Mouse (Mus musculus) MEL (cell line): ENCODE results near the gene Fam131c.

ENCODE experiments used
- CTCF ChIP-seq, 3 experiments: IDR thresholded peaks in 2 of 3; conservative IDR thresholded peaks in 1 of 3; 2 replicates each; pipeline ENCODE4 v1.5.1; 2011 to 2012; ENCODE audit warnings: low read length in 3 of 3, low read depth in 2 of 3, mild to moderate bottlenecking in 2 of 3, improper control_type of control experiment in 1 of 3, inconsistent platforms in 1 of 3, mixed read lengths in 1 of 3, moderate library complexity in 1 of 3; ENCODE audit not compliant: control insufficient read depth in 1 of 3, insufficient read depth in 1 of 3, poor library complexity in 1 of 3, severe bottlenecking in 1 of 3
- E2F4 ChIP-seq: IDR thresholded peaks from 2 replicates; pipeline ENCODE4 v1.6.1; 2011; ENCODE audit warnings: low read depth, low read length, improper control_type of control experiment, borderline replicate concordance
- EP300 ChIP-seq, 2 experiments: IDR thresholded peaks; 2 replicates each; pipeline ENCODE4 v1.6.1; 2011; ENCODE audit warnings: improper control_type of control experiment in 2 of 2, low read length in 2 of 2, low read depth in 1 of 2, mild to moderate bottlenecking in 1 of 2
- HCFC1 ChIP-seq: IDR thresholded peaks from 2 replicates; pipeline ENCODE4 v1.6.1; 2012; ENCODE audit warnings: low read depth, mild to moderate bottlenecking, inconsistent platforms, low read length, improper control_type of control experiment, moderate library complexity
- JUND ChIP-seq: IDR thresholded peaks from 2 replicates; pipeline ENCODE4 v1.6.1; 2011; ENCODE audit warnings: low read depth, mild to moderate bottlenecking, improper control_type of control experiment, low read length
- MAFK ChIP-seq: IDR thresholded peaks from 2 replicates; pipeline ENCODE4 v1.6.1; 2011; ENCODE audit warnings: low read depth, mild to moderate bottlenecking, low read length, improper control_type of control experiment, borderline replicate concordance
- POLR2A ChIP-seq, 2 experiments: IDR thresholded peaks; 2 replicates each; pipeline ENCODE4 v1.6.1; 2011 to 2012; ENCODE audit warnings: low read length in 2 of 2, mild to moderate bottlenecking in 2 of 2, control low read depth in 1 of 2, improper control_type of control experiment in 1 of 2, low read depth in 1 of 2, moderate library complexity in 1 of 2; ENCODE audit not compliant: control insufficient read depth in 1 of 2, insufficient read depth in 1 of 2, poor library complexity in 1 of 2
- SMC3 ChIP-seq: IDR thresholded peaks from 2 replicates; pipeline ENCODE4 v1.6.1; 2011; ENCODE audit warnings: low read depth, low read length, improper control_type of control experiment
- TCF12 ChIP-seq: IDR thresholded peaks from 2 replicates; pipeline ENCODE4 v1.6.1; 2014; ENCODE audit warnings: low read depth, mild to moderate bottlenecking, inconsistent platforms, low read length, improper control_type of control experiment, moderate library complexity
- USF1 ChIP-seq: IDR thresholded peaks from 2 replicates; pipeline ENCODE4 v1.6.1; 2014; ENCODE audit warnings: low read depth, mild to moderate bottlenecking, inconsistent platforms, low read length, improper control_type of control experiment, moderate library complexity
- ZC3H11A ChIP-seq: IDR thresholded peaks from 2 replicates; pipeline ENCODE4 v1.6.1; 2012; ENCODE audit warnings: low read depth, mild to moderate bottlenecking, inconsistent platforms, low read length, improper control_type of control experiment

- TF ChIP-seq E2F4 = no peak
- TF ChIP-seq CTCF (IDR thresholded peaks at IDR 0.05 in 2 of 3, conservative IDR thresholded peaks at IDR 0.05 in 1 of 3; ENCODE audit: control insufficient read depth in 1 of 3, insufficient read depth in 1 of 3, low read depth in 2 of 3, low read length in 3 of 3, poor library complexity in 1 of 3, severe bottlenecking in 1 of 3) = no peak
- TF ChIP-seq POLR2A (IDR thresholded peaks at IDR 0.05; ENCODE audit: control insufficient read depth in 1 of 2, insufficient read depth in 1 of 2, low read depth in 1 of 2, low read length in 2 of 2, poor library complexity in 1 of 2) = no peak
- no peak for TF ChIP-seq USF1
- TF ChIP-seq JUND = no peak
- TF ChIP-seq MAFK = no peak
- no peak for TF ChIP-seq HCFC1
- no peak for TF ChIP-seq SMC3
- TF ChIP-seq EP300 (IDR thresholded peaks at IDR 0.05; ENCODE audit: low read depth in 1 of 2, low read length in 2 of 2) = no peak
- TF ChIP-seq ZC3H11A = no peak
- no peak for TF ChIP-seq TCF12
These were observed 30.0 kb upstream of the Fam131c start for GRCm38 (mm10) chr4:141337986-141338385.
